Mouse (Mus musculus) small intestine, adult 2 months (tissue): ENCODE results near the gene Epm2a.

Experiments used
- CTCF ChIP-seq: fragments of 200-500 bp; IDR thresholded peaks from 2 replicates; pipeline ENCODE4 v1.5.1; 2012; ENCODE audit warnings: low read depth, mild to moderate bottlenecking, control low read depth, inconsistent platforms, low read length, moderate library complexity, mixed read lengths; ENCODE audit not compliant: insufficient replicate concordance, insufficient read length; ENCODE audit errors: extremely low read depth
- POLR2A ChIP-seq: fragments of 200-500 bp; IDR thresholded peaks from 2 replicates; pipeline ENCODE4 v1.6.1; 2012; ENCODE audit warnings: low read depth, mild to moderate bottlenecking, control low read depth, inconsistent platforms, low read length, moderate library complexity

GRCm38 (mm10) chr10:11322316-11322715 is 20.9 kb upstream of the Epm2a start:
- TF ChIP-seq CTCF: no peak
- TF ChIP-seq POLR2A: no peak
